ENCODE assay signal across 12 mouse cellular contexts in the genomic region with DNA sequence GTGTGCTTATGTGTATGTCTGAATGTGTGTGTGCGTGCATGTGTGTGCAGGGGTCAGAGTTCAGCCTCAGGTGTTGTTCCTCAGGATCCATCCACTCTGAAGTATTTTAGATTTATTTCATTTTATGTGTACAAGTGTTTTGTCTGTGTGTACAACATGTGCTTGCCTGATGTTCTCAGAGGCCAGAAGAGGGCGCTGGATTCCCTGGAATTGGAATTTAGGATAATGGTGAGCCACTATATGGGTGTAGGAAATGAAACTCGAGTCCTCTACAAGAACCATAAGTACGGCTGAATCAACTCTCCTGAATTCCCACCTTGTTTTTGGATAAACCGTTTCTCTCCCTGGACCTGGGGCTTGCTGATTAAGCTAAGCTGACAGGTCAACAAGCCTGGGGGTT.
A peak's percentile ranks its signal among the peaks of the same experiment; 100 is the strongest.
DNase-seq lines count a peak whose midpoint lies in the region; ATAC-seq and TF ChIP-seq lines count a peak whose summit lies in the region.
"Had no signal": no experiment of that assay in that cellular context is flagged by ENCODE, and none has a peak within 500 bp of the region (broad histone marks: within the 10 kb centered on the region; RNA-seq: fewer than 3 reads in every experiment).

No protein-coding gene starts in this region.

- TF ChIP-seq POLR2A in thymus, adult 2 months (IDR thresholded peaks at IDR 0.05; ENCODE audit: control insufficient read depth, extremely low read depth, insufficient read depth, low read length, poor library complexity): no peak

- WGBS in hindbrain, embryonic 10.5 days: 71% methylated on average over 5 of the region's 5 CpGs
- WGBS in hindbrain, embryonic 12.5 days: 66% methylated on average over 5 of the region's 5 CpGs
- WGBS in thymus, adult 2 months: 78% methylated on average over 5 of the region's 5 CpGs

- peaks cover 16% of the 10 kb centered on the region for H3K9me3 ChIP-seq in hindbrain, embryonic 10.5 days
- peaks cover 16% of the 10 kb centered on the region for H3K9me3 ChIP-seq in hindbrain, embryonic 12.5 days (replicated peaks)
- H3K9me3 ChIP-seq: embryonic facial prominence, embryonic 13.5 days; neural tube, embryonic 15.5 days had no signal

- H3K27me3 ChIP-seq in hindbrain, embryonic 10.5 days (ENCODE audit: insufficient read depth, poor library complexity, severe bottlenecking): no peaks in the 10 kb centered on the region
- H3K27me3 ChIP-seq in hindbrain, embryonic 12.5 days: no peaks in the 10 kb centered on the region
- no peaks in the 10 kb centered on the region for H3K27me3 ChIP-seq in thymus, adult 2 months (ENCODE audit: control insufficient read depth, insufficient read depth, low read length)
- H3K27me3 ChIP-seq: embryonic facial prominence, embryonic 13.5 days; neural tube, embryonic 15.5 days had no signal

- no peak for ATAC-seq in hindbrain, embryonic 12.5 days (ENCODE audit: low FRiP score)
- 0 out of 2 replicates have a peak, but pooled peaks have one; percentile 17 for ATAC-seq in granulocyte monocyte progenitor cell, adult 5-6 weeks (replicated peaks; ENCODE audit: poor library complexity, severe bottlenecking)

- no peak overlapping the region for H3K4me3 ChIP-seq in hindbrain, embryonic 10.5 days
- H3K4me3 ChIP-seq in hindbrain, embryonic 12.5 days: no peak overlapping the region
- H3K4me3 ChIP-seq in thymus, adult 2 months (ENCODE audit: control insufficient read depth, insufficient read depth, low read length): no peak overlapping the region
- H3K4me3 ChIP-seq: embryonic facial prominence, embryonic 13.5 days; neural tube, embryonic 15.5 days had no signal

- H3K36me3 ChIP-seq in hindbrain, embryonic 10.5 days: no peaks in the 10 kb centered on the region
- no peaks in the 10 kb centered on the region for H3K36me3 ChIP-seq in hindbrain, embryonic 12.5 days
- no peaks in the 10 kb centered on the region for H3K36me3 ChIP-seq in thymus, adult 2 months (ENCODE audit: control insufficient read depth, insufficient read depth, low read length)
- H3K36me3 ChIP-seq: embryonic facial prominence, embryonic 13.5 days had no signal

- no peak overlapping the region for H3K9ac ChIP-seq in hindbrain, embryonic 12.5 days
- H3K9ac ChIP-seq: embryonic facial prominence, embryonic 13.5 days; neural tube, embryonic 15.5 days had no signal

- H3K4me1 ChIP-seq in hindbrain, embryonic 10.5 days (replicated peaks): no peaks in the 10 kb centered on the region
- no peaks in the 10 kb centered on the region for H3K4me1 ChIP-seq in hindbrain, embryonic 12.5 days
- H3K4me1 ChIP-seq in thymus, adult 2 months (replicated peaks; ENCODE audit: control insufficient read depth, insufficient read depth, low read length): peaks cover 10% of the 10 kb centered on the region
- H3K4me1 ChIP-seq: embryonic facial prominence, embryonic 13.5 days; neural tube, embryonic 15.5 days had no signal

- no peak for TF ChIP-seq CTCF in thymus, adult 2 months (IDR thresholded peaks at IDR 0.05; ENCODE audit: borderline replicate concordance, control insufficient read depth, extremely low read depth, insufficient read depth, low read length, poor library complexity)

- peak; percentile 8 for DNase-seq in hindbrain, embryonic 10.5 days (ENCODE audit: low spot score)
- peak; percentile 35 for DNase-seq in thymus, adult 2 months
- DNase-seq in thymus, adult 18-20 months: no peak
- no peak for DNase-seq in adipocyte (ENCODE audit: low spot score)
- DNase-seq in left cerebral cortex, adult 9 months (ENCODE audit: low spot score in 2 of 2): no peak
- no peak for DNase-seq in layer of hippocampus, adult 11-12 months (ENCODE audit: low spot score)
- DNase-seq: gastrocnemius, postnatal 36 days had no signal

- no peak overlapping the region for H3K27ac ChIP-seq in hindbrain, embryonic 10.5 days
- H3K27ac ChIP-seq in hindbrain, embryonic 12.5 days: no peak overlapping the region
- no peak overlapping the region for H3K27ac ChIP-seq in thymus, adult 2 months (ENCODE audit: control insufficient read depth, insufficient read depth, low read length)
- H3K27ac ChIP-seq: embryonic facial prominence, embryonic 13.5 days; macrophage; neural tube, embryonic 15.5 days had no signal

- H3K4me2 ChIP-seq in hindbrain, embryonic 12.5 days (replicated peaks): no peak overlapping the region
- H3K4me2 ChIP-seq: embryonic facial prominence, embryonic 13.5 days; neural tube, embryonic 15.5 days had no signal

Comparison
In these comparisons a context has a peak if more than half of its experiments do, and no peak if none do; other contexts are left out.
1. DNase-seq: peak in hindbrain, embryonic 10.5 days (single experiment) and thymus, adult 2 months (single experiment); none in thymus, adult 18-20 months (0 of 2), adipocyte (single experiment), left cerebral cortex, adult 9 months (0 of 2) and layer of hippocampus, adult 11-12 months (single experiment).